Mouse (Mus musculus): ENCODE measurements at regions not wholly inside any gene's neighbourhood (a gene's known extent, or its start where the extent isn't known, plus 50 kb on each side); places are given as distances from the start of the nearest gene placed in this dataset.

DNA sequence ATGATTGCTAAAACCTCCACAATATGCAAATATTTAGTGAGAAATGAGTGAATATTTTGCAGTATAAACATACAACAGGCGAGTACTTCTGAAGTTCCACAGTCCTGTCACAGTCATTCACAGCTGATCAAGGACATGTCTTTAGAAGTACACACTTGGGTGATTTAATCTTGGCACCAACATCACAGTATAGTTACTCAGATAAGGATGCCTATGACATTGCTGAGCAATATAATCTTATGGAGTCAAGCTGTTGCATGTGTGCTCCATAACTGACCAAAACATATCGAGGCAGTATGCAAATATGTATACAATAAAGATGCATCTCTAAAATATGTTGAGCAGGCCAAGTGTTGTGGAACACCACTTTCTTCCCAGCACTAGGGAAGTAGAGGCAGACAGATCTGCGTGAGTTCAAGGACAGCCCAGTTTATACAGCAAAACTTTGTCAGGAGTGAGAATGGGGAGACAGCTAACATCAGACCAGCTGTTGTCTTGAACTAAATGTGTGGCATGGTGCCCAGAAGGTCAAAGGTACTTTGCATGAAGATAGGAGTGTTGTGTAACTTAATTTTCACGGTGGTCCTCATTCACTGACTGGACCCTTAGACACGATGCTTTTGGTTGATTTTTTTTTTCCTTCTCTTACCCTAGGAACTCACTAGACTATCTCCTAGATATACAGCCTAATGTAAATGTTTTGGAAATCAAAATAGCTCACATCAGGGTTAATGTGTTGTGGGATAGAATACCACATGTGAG is 70.7 kb upstream of the Peli2 start:
- Histone ChIP-seq H3K36me3 (no peaks in the 10 kb centered on the region), H3K4me1 (replicated peaks) (peaks cover 2% of the 10 kb centered on the region; the same call in 1 of the 2 replicates), H3K4me3 (replicated peaks) (no peak overlapping the region), H3K9me3 (0 out of 2 replicates have a peak, but pooled peaks cover 5% of the 10 kb centered on the region), H3K27ac (no peak overlapping the region), H3K4me2 (no peak overlapping the region), H3K27me3 (no peaks in the 10 kb centered on the region), H3K9ac (replicated peaks) (no peak overlapping the region)
- no peak for ATAC-seq (ENCODE audit: insufficient number of reproducible peaks, insufficient read depth, low FRiP score, low TSS enrichment, low read depth)
- 86% methylated on average over 5 of the region's 5 CpGs for WGBS

GRCm38 (mm10) chr14:48050460-48050760 is 70.2 kb upstream of the Peli2 start:
- no peak overlapping the region for H3K9ac ChIP-seq (replicated peaks)
- no peak for ATAC-seq (ENCODE audit: insufficient number of reproducible peaks, insufficient read depth, low FRiP score, low TSS enrichment, low read depth)
- H3K36me3 ChIP-seq: no peaks in the 10 kb centered on the region
- no peak overlapping the region for H3K4me3 ChIP-seq (replicated peaks)
- 0 out of 2 replicates have a peak, but pooled peaks cover 5% of the 10 kb centered on the region for H3K9me3 ChIP-seq
- 87% methylated on average over 2 of the region's 2 CpGs for WGBS
- no peak overlapping the region for H3K27ac ChIP-seq
- H3K4me1 ChIP-seq (replicated peaks): peaks cover 2% of the 10 kb centered on the region; the same call in 1 of the 2 replicates
- H3K27me3 ChIP-seq: no peaks in the 10 kb centered on the region
- no peak overlapping the region for H3K4me2 ChIP-seq

DNA sequence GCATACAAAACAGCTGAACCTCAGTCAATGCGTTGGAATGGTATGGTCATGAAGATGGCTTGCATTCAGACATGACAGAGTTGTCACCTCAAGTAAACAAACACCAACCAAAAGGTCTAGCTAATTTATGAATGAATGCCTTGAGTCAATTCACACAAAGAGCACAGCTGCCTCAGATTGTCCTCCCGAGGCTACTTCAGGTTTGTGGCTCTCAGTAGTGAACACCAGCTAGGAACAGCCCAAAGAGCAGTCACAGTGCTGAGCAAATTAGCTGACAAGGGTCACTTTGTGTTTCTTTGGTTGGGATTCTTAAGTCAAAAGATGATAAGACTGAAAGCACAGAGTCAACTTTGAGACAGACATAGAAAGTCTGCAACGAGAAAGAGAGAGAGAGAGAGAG is 68.7 kb upstream of the Peli2 start:
- 56% methylated on average over 3 of the region's 3 CpGs for WGBS
- Histone ChIP-seq H3K9me3 (0 out of 2 replicates have a peak, but pooled peaks cover 5% of the 10 kb centered on the region), H3K4me1 (replicated peaks) (peaks cover 2% of the 10 kb centered on the region; the same call in 1 of the 2 replicates), H3K4me2 (no peak overlapping the region), H3K27ac (no peak overlapping the region), H3K4me3 (replicated peaks) (no peak overlapping the region), H3K27me3 (no peaks in the 10 kb centered on the region), H3K36me3 (no peaks in the 10 kb centered on the region), H3K9ac (replicated peaks) (no peak overlapping the region)
- no peak for ATAC-seq (ENCODE audit: insufficient number of reproducible peaks, insufficient read depth, low FRiP score, low TSS enrichment, low read depth)

- H3K36me3 ChIP-seq: no peaks in the 10 kb centered on the region
- H3K4me2 ChIP-seq: no peak overlapping the region
- no peak overlapping the region for H3K4me3 ChIP-seq (replicated peaks)
- no peak for ATAC-seq (ENCODE audit: insufficient number of reproducible peaks, insufficient read depth, low FRiP score, low TSS enrichment, low read depth)
- H3K9ac ChIP-seq (replicated peaks): no peak overlapping the region
- H3K27me3 ChIP-seq: no peaks in the 10 kb centered on the region
- 71% methylated on average over 7 of the region's 7 CpGs for WGBS
- H3K9me3 ChIP-seq: 0 out of 2 replicates have a peak, but pooled peaks cover 5% of the 10 kb centered on the region
- H3K27ac ChIP-seq: no peak overlapping the region
- H3K4me1 ChIP-seq (replicated peaks): peaks cover 2% of the 10 kb centered on the region; the same call in 1 of the 2 replicates
Observed at GRCm38 (mm10) chr14:48052405-48052804, 68.2 kb upstream of the Peli2 start.

- Histone ChIP-seq H3K4me3 (replicated peaks) (no peak overlapping the region), H3K9me3 (0 out of 2 replicates have a peak, but pooled peaks cover 5% of the 10 kb centered on the region), H3K9ac (replicated peaks) (no peak overlapping the region), H3K27me3 (no peaks in the 10 kb centered on the region), H3K4me1 (replicated peaks) (peaks cover 2% of the 10 kb centered on the region; the same call in 1 of the 2 replicates), H3K27ac (no peak overlapping the region), H3K4me2 (no peak overlapping the region), H3K36me3 (no peaks in the 10 kb centered on the region)
- WGBS: 36% methylated on average over 4 of the region's 4 CpGs
- ATAC-seq (ENCODE audit: insufficient number of reproducible peaks, insufficient read depth, low FRiP score, low TSS enrichment, low read depth): no peak
Observed at GRCm38 (mm10) chr14:48053151-48053550, 67.5 kb upstream of the Peli2 start.

- no peak overlapping the region for H3K9ac ChIP-seq (replicated peaks)
- ATAC-seq (ENCODE audit: insufficient number of reproducible peaks, insufficient read depth, low FRiP score, low TSS enrichment, low read depth): no peak
- no peak overlapping the region for H3K4me3 ChIP-seq (replicated peaks)
- WGBS: 80% methylated on average over 3 of the region's 3 CpGs
- H3K4me1 ChIP-seq (replicated peaks): peaks cover 2% of the 10 kb centered on the region; the same call in 1 of the 2 replicates
- H3K36me3 ChIP-seq: no peaks in the 10 kb centered on the region
- H3K27ac ChIP-seq: no peak overlapping the region
- no peaks in the 10 kb centered on the region for H3K27me3 ChIP-seq
- 0 out of 2 replicates have a peak, but pooled peaks cover 5% of the 10 kb centered on the region for H3K9me3 ChIP-seq
- H3K4me2 ChIP-seq: no peak overlapping the region
Observed at GRCm38 (mm10) chr14:48054719-48055118, 65.9 kb upstream of the Peli2 start.

DNA sequence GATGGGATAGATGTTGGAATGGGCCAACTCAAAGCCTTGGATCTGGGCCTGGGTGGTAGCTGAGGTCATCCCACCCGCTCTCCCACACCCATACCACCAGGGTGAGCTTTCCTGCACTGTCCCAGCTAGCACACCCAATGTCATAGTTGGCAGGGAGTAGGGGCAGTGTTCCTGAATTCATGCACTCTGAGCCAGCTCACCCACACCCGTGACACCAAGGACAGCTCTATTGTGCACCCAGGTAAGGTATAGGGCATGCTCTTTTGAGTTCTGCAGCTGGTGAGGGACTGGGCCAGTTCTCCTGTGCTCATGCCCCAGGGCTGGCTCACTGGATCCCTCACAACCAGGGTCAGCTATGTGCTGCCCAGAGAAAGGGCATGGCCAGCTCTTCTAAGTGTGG is 64.8 kb upstream of the Peli2 start:
- Histone ChIP-seq H3K27me3 (no peaks in the 10 kb centered on the region), H3K4me3 (replicated peaks) (no peak overlapping the region), H3K36me3 (no peaks in the 10 kb centered on the region), H3K9me3 (0 out of 2 replicates have a peak, but pooled peaks cover 5% of the 10 kb centered on the region), H3K27ac (no peak overlapping the region), H3K4me1 (replicated peaks) (peaks cover 2% of the 10 kb centered on the region; the same call in 1 of the 2 replicates), H3K4me2 (no peak overlapping the region), H3K9ac (replicated peaks) (no peak overlapping the region)
- ATAC-seq (ENCODE audit: insufficient number of reproducible peaks, insufficient read depth, low FRiP score, low TSS enrichment, low read depth): no peak; the same call in 1 of the 2 replicates
- 91% methylated on average over 2 of the region's 2 CpGs for WGBS

DNA sequence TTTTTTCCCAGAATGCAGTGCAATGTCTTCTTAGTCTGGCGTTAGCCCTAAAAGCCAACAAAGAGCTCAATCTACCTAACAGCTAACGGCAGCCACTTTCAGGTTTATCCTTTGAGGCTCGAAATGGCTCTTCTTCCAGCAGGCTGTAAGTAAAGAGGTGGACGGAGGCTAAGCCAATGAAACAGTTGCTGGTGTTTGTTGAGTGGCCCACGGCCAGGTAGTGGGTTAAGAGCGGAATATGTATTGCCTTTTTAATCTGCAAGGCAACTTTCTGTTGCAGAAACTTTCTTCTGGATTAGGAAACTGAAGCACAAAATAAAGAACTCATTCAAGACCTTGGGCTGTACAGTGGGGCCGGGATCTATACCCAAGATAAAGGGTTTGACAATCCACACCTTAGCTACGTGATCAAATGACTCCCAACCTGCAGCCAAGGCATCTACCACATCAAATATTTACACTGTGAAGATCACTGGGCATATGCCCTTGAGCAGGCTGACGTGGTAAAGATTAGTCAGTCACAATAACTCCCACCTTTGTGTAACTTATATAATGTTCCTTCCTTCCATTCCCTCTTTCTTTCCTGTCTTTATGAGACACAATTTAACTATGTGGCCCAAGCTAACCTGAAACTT is 62.3 kb upstream of the Peli2 start:
- Histone ChIP-seq H3K27me3 (no peaks in the 10 kb centered on the region), H3K36me3 (no peaks in the 10 kb centered on the region), H3K9ac (replicated peaks) (no peak overlapping the region), H3K4me1 (replicated peaks) (no peaks in the 10 kb centered on the region; the same call in 1 of the 2 replicates), H3K9me3 (0 out of 2 replicates have a peak, but pooled peaks cover 5% of the 10 kb centered on the region), H3K27ac (no peak overlapping the region), H3K4me2 (no peak overlapping the region), H3K4me3 (replicated peaks) (no peak overlapping the region)
- 87% methylated on average over 9 of the region's 9 CpGs for WGBS
- ATAC-seq (ENCODE audit: insufficient number of reproducible peaks, insufficient read depth, low FRiP score, low TSS enrichment, low read depth): no peak

DNA sequence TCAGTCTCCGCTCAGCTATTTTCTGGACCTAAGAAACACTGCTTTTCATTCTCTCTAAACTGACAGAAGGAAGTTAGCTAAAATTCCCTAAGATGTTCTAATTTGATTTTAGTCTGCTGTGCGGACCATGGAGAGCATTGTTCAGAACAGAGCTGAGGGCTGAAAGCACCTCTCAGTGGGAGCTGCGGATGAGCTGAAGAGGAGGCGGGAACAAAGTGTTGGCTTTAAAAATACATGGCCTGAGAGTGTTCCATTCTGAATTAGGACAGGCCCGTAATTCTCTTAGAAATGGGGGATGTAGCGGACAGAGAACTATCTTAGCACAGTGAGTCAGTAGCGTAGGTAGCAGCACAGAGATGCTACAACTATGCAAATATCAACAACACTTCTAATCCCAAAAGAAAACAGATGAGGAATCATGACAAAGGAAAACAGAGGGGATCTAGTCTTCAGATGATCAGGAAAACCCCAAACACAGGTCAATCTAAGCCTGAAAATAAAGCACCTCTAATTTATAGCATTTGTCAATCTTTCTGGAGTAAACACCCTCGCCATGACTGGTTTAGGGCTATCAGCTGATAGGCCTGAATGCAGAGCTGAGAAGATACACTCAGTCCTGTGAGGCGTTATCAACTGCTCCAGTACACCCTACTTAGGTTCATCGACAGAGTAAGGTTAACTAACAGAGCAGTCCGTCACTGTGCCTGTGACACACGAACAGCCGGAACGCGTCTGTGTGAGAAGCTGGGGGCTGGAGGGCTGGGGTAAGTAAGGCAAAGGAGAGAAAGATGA is 60.8 kb upstream of the Peli2 start:
- no peak for ATAC-seq (ENCODE audit: insufficient number of reproducible peaks, insufficient read depth, low FRiP score, low TSS enrichment, low read depth)
- H3K4me1 ChIP-seq (replicated peaks): no peaks in the 10 kb centered on the region
- WGBS: 82% methylated on average over 15 of the region's 15 CpGs
- no peak overlapping the region for H3K4me2 ChIP-seq
- H3K4me3 ChIP-seq (replicated peaks): no peak overlapping the region
- no peak overlapping the region for H3K27ac ChIP-seq
- no peak overlapping the region for H3K9ac ChIP-seq (replicated peaks)
- H3K9me3 ChIP-seq: no peaks in the 10 kb centered on the region
- H3K27me3 ChIP-seq: no peaks in the 10 kb centered on the region
- H3K36me3 ChIP-seq: no peaks in the 10 kb centered on the region

- Histone ChIP-seq H3K4me3 (replicated peaks) (no peak overlapping the region), H3K4me2 (no peak overlapping the region), H3K27me3 (no peaks in the 10 kb centered on the region), H3K36me3 (no peaks in the 10 kb centered on the region), H3K27ac (no peak overlapping the region), H3K9ac (replicated peaks) (no peak overlapping the region), H3K4me1 (replicated peaks) (no peaks in the 10 kb centered on the region), H3K9me3 (no peaks in the 10 kb centered on the region)
- ATAC-seq (ENCODE audit: insufficient number of reproducible peaks, insufficient read depth, low FRiP score, low TSS enrichment, low read depth): no peak
- WGBS: 84% methylated on average over 3 of the region's 3 CpGs
Observed at GRCm38 (mm10) chr14:48068641-48069040, 52.0 kb upstream of the Peli2 start.

Data from limb, embryonic 12.5 days (tissue).